Mouse (Mus musculus): Measurements from ENCODE around the gene Hcrt. TPM values are rescaled to one million over a fixed set of nuclear protein-coding genes. Genes with fewer than 3 reads are reported as not detected.

Hcrt gene
- polyA plus RNA-seq, 1 experiment: 0.36 TPM

- H3K4me1 ChIP-seq (ENCODE audit: control insufficient read depth, insufficient read depth, low read length): peaks cover 26% of the 10 kb centered on the region
- no peaks in the 10 kb centered on the region for H3K27me3 ChIP-seq (ENCODE audit: control insufficient read depth, insufficient read depth, low read length)
- H3K36me3 ChIP-seq (ENCODE audit: control insufficient read depth, insufficient read depth, low read length): peaks cover 1% of the 10 kb centered on the region; the same call in 1 of the 2 replicates
- TF ChIP-seq POLR2A (IDR thresholded peaks at IDR 0.05; ENCODE audit: control insufficient read depth, low read depth, low read length) (peak; percentile 77), CTCF (IDR thresholded peaks at IDR 0.05; ENCODE audit: control insufficient read depth, insufficient read depth, insufficient replicate concordance, low read depth, low read length) (no peak)
- peak within 1 kb of the TSS; percentile 93 for H3K4me3 ChIP-seq (ENCODE audit: control insufficient read depth, low read depth, low read length)
- peak within 1 kb of the TSS; percentile 97 for H3K27ac ChIP-seq (ENCODE audit: control insufficient read depth, insufficient read depth, low read depth, low read length)
These were observed 50.7 kb downstream of the Hcrt start, which contains the start of gene Kat2a for GRCm38 (mm10) chr11:100711783-100712615. Gene Kat2a, minus strand, starts transcription at chr11:100712465.

Other genes starting within 250 kb of the Hcrt start
- gene Acly, start 234.9 kb downstream of the Hcrt start, polyA plus RNA-seq (2012; rRNA removed): 24.7 and 30.4 TPM in 2 replicates
- gene Ttc25, start 217.3 kb downstream of the Hcrt start, polyA plus RNA-seq (2012; rRNA removed): 70.4 and 74.1 TPM in 2 replicates
- 3.3 and 3.7 TPM in 2 replicates for gene Cnp, start 188.0 kb downstream of the Hcrt start, polyA plus RNA-seq (2012; rRNA removed)
- 245 and 266 TPM in 2 replicates for gene Nkiras2, start 143.7 kb downstream of the Hcrt start, polyA plus RNA-seq (2012; rRNA removed)
- gene Dnajc7, start 142.8 kb downstream of the Hcrt start, polyA plus RNA-seq (2012; rRNA removed): 104 and 150 TPM in 2 replicates
- gene Zfp385c, start 70.5 kb downstream of the Hcrt start, polyA plus RNA-seq (2012; rRNA removed): 2.6 and 3.8 TPM in 2 replicates
- gene Dhx58, start 58.7 kb downstream of the Hcrt start, polyA plus RNA-seq (2012; rRNA removed): 31.5 and 32.0 TPM in 2 replicates
- gene Kat2a, start 50.5 kb downstream of the Hcrt start, polyA plus RNA-seq (2012; rRNA removed): 24.0 and 26.3 TPM in 2 replicates
- gene Hspb9, start 49.1 kb downstream of the Hcrt start, polyA plus RNA-seq (2012; rRNA removed): 1,348 and 1,420 TPM in 2 replicates
- 90.2 and 90.7 TPM in 2 replicates for gene Rab5c, start 24.7 kb downstream of the Hcrt start, polyA plus RNA-seq (2012; rRNA removed)
- gene Kcnh4, start 3.0 kb downstream of the Hcrt start, polyA plus RNA-seq (2012; rRNA removed): 0.40 and 0.51 TPM in 2 replicates
- gene Ghdc, start 8.0 kb upstream of the Hcrt start, polyA plus RNA-seq (2012; rRNA removed): 1.3 and 1.6 TPM in 2 replicates
- 1.9 and 2.4 TPM in 2 replicates for gene Stat5b, start 87.8 kb upstream of the Hcrt start, polyA plus RNA-seq (2012; rRNA removed)
- 4.0 and 6.6 TPM in 2 replicates for gene Stat5a, start 96.4 kb upstream of the Hcrt start, polyA plus RNA-seq (2012; rRNA removed)
- 25.0 and 30.2 TPM in 2 replicates for gene Stat3, start 176.6 kb upstream of the Hcrt start, polyA plus RNA-seq (2012; rRNA removed)
- 5.1 and 6.1 TPM in 2 replicates for gene Cavin1, start 208.0 kb upstream of the Hcrt start, polyA plus RNA-seq (2012; rRNA removed)
- 18.1 and 23.7 TPM in 2 replicates for gene Atp6v0a1, start 246.5 kb upstream of the Hcrt start, polyA plus RNA-seq (2012; rRNA removed)

Data from testis, adult 2 months (tissue).